Mouse (Mus musculus): Measurements from ENCODE around the gene Myoz1. TPM values are rescaled to one million over a fixed set of nuclear protein-coding genes. Genes with fewer than 3 reads are reported as not detected.

Gene Myoz1
- polyA plus RNA-seq, 1 experiment from 2014 or later, result 0.19 TPM

DNA sequence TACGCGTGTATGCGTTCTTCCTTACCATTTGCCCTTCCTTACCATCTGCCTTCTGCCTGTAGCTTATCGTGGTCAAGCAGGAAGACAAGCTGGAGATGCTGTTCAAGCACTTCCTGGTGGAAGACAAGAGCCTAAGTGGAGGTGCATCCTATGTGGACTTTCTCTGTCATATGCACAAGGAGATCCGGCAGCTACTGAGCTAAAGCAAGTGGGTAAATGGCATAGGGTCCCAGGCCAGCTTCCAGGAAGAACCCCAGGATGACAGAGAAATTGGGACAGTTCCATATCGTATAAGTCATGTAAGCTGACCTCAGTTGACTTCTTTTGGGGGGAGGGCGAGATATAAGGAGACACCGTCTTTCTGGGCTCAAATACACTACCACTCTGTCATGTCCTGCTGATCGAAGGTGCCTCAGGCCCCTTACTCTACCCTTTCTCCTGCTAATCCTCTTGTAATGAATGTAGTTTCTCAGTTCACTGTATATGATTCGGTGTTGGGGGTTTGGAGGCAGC, 37.3 kb upstream of the Myoz1 start:
- Histone ChIP-seq H3K36me3 (peaks cover 63% of the 10 kb centered on the region), H3K4me3 (no peak overlapping the region), H3K9me3 (replicated peaks) (no peaks in the 10 kb centered on the region)

DNA sequence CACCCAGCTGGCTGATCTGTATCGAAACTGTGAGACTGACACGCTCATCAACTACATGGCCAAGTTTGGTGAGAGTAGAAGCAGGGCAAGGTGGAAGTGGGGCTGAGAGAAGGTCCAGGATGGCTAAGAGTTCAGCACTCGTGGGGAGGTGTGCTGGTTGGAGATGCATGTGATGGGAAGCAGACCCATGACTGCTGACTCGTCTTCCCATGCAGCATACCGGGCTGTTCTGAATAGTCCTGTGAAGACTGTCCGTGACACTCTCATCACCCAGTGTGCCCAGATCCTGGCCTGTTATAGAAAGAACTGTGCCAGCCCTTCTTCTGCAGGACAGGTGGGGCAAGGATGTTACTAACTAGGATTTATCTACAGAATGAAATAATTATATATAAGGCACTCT, 35.4 kb upstream of the Myoz1 start:
- WGBS, result 90% methylated on average over 6 of the region's 6 CpGs
- Histone ChIP-seq H3K9me3 (replicated peaks) (no peaks in the 10 kb centered on the region), H3K27me3 (no peaks in the 10 kb centered on the region), H3K36me3 (peaks cover 76% of the 10 kb centered on the region), H3K4me1 (peaks cover 20% of the 10 kb centered on the region), H3K4me2 (replicated peaks) (no peak overlapping the region), H3K27ac (no peak overlapping the region), H3K4me3 (no peak overlapping the region), H3K9ac (no peak overlapping the region)
- no peak for ATAC-seq (ENCODE audit: low FRiP score)

More for the DNA sequence above, 37.3 kb upstream of the Myoz1 start:
- H3K9ac ChIP-seq, result no peak overlapping the region
- H3K27ac ChIP-seq, result no peak overlapping the region
- H3K4me1 ChIP-seq, result peaks cover 38% of the 10 kb centered on the region
- H3K4me2 ChIP-seq (replicated peaks), result no peak overlapping the region
- H3K27me3 ChIP-seq, result no peaks in the 10 kb centered on the region
- 94% methylated on average over 10 of the region's 10 CpGs for WGBS
- no peak for ATAC-seq (ENCODE audit: low FRiP score)

DNA sequence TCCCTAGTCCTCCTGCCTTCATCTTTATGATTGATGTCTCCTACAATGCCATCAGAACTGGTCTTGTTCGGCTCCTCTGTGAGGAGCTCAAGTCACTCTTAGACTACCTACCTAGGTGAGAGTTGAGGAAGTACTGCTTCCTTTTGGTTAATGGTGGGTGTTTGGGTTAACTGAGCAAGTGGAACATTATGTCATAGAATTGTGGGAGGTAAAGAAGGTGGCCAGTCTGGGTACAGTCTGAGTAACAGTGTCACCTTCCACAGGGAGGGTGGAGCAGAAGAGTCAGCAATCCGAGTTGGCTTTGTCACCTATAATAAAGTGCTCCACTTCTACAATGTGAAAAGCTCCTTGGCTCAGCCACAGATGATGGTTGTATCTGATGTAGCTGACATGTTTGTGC, 32.7 kb upstream of the Myoz1 start:
- Histone ChIP-seq H3K4me3 (no peak overlapping the region), H3K9me3 (replicated peaks) (no peaks in the 10 kb centered on the region), H3K27me3 (no peaks in the 10 kb centered on the region), H3K9ac (no peak overlapping the region), H3K27ac (no peak overlapping the region), H3K4me2 (replicated peaks) (no peak overlapping the region), H3K36me3 (peaks cover 99% of the 10 kb centered on the region), H3K4me1 (0 out of 2 replicates have a peak, but pooled peaks cover under 1% of the 10 kb centered on the region)
- 94% methylated on average over 2 of the region's 2 CpGs for WGBS
- ATAC-seq (ENCODE audit: low FRiP score), result no peak

DNA sequence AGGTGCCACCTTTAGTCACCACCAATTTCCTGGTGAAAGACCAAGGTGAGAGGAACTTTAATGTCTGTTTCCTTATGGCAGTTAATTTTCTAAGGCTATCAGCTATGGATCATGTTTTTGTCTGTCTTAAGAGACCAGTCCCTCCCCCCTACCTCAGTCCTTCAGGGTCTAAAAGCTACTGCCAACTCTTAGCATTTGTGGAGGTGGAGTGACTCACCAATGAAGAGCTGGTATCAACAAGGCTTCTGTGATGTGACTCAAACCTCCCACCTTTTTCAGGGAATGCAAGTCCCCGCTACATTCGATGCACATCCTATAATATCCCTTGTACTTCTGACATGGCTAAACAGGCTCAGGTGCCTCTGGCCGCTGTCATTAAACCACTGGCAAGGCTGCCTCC, 30.2 kb upstream of the Myoz1 start:
- H3K4me2 ChIP-seq (replicated peaks), result no peak overlapping the region
- H3K9me3 ChIP-seq (replicated peaks), result no peaks in the 10 kb centered on the region
- H3K4me1 ChIP-seq, result no peaks in the 10 kb centered on the region
- H3K36me3 ChIP-seq, result peaks cover 99% of the 10 kb centered on the region
- no peak for ATAC-seq (ENCODE audit: low FRiP score)
- H3K4me3 ChIP-seq, result no peak overlapping the region
- H3K27me3 ChIP-seq, result no peaks in the 10 kb centered on the region
- WGBS, result 95% methylated on average over 3 of the region's 3 CpGs
- H3K9ac ChIP-seq, result no peak overlapping the region
- no peak overlapping the region for H3K27ac ChIP-seq

DNA sequence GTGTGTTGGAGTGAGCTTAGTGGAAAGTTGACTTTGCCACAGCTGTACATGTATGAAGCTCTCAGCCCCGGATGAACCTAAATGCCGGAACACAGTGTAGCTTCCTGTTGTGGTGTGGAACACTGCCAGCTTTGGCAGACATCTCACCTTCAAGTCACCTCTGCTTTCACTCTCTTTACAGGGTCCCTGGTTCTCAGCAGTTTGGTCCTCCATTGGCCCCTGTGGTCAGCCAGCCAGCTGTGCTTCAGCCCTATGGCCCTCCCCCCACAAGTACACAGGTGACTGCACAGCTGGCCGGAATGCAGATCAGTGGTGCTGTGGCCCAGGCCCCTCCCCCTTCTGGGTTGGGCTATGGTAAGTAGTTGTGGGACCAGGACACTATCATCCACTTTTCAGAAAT, 26.2 kb upstream of the Myoz1 start:
- 82% methylated on average over 3 of the region's 3 CpGs for WGBS
- no peak for ATAC-seq (ENCODE audit: low FRiP score)
- no peak overlapping the region for H3K27ac ChIP-seq
- H3K4me3 ChIP-seq, result no peak overlapping the region
- no peaks in the 10 kb centered on the region for H3K27me3 ChIP-seq
- H3K4me1 ChIP-seq, result no peaks in the 10 kb centered on the region
- H3K36me3 ChIP-seq, result peaks cover 98% of the 10 kb centered on the region
- H3K9me3 ChIP-seq (replicated peaks), result no peaks in the 10 kb centered on the region
- H3K4me2 ChIP-seq (replicated peaks), result no peak overlapping the region
- no peak overlapping the region for H3K9ac ChIP-seq

DNA sequence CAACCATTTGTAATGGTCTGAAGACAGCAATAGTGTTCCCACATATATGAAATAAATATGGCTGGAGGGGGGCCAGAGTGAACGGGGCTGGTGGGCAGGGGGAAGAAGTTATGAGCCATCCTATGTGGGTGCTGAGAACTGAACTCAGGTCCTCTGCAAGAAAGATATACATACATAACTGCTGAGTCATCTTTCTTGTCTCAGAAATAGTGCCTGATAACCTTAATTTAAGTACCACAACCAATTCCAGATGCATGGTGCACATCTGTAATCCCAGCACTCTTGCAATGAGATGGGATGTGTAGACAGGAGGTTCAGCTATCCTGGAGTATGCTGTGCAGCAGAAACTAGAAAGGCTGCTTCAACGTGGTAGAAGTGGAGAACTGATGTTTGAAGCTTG, 25.4 kb upstream of the Myoz1 start:
- no peak for ATAC-seq (ENCODE audit: low FRiP score)
- no peak overlapping the region for H3K27ac ChIP-seq
- no peaks in the 10 kb centered on the region for H3K9me3 ChIP-seq (replicated peaks)
- no peak overlapping the region for H3K4me3 ChIP-seq
- H3K27me3 ChIP-seq, result no peaks in the 10 kb centered on the region
- H3K36me3 ChIP-seq, result peaks cover 96% of the 10 kb centered on the region
- no peak overlapping the region for H3K9ac ChIP-seq
- no peak overlapping the region for H3K4me2 ChIP-seq (replicated peaks)
- H3K4me1 ChIP-seq, result no peaks in the 10 kb centered on the region
- 96% methylated on average over 2 of the region's 2 CpGs for WGBS

DNA sequence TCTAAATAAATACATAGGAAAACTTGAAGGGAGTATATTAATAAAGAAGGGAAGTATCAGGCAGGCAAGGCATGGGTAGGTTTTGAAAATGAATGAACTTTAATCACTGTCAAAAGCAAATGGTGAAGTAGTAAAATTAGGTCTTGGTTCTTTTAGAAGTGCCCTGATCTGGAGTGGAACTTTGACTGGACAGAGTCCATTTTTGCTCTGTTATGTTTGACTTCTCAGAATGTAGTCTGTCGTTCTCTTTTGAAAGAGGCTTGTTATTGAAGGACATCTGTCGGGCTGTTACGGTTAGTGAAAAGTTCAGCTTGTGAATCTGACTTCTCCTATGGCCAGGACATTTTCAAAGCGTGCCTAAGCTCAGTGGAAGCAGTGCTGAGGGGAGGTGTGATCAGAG, 21.6 kb upstream of the Myoz1 start:
- Histone ChIP-seq H3K27me3 (no peaks in the 10 kb centered on the region), H3K36me3 (peaks cover 68% of the 10 kb centered on the region), H3K9ac (no peak overlapping the region), H3K4me1 (peaks cover 13% of the 10 kb centered on the region), H3K4me3 (no peak overlapping the region), H3K9me3 (replicated peaks) (no peaks in the 10 kb centered on the region), H3K4me2 (replicated peaks) (no peak overlapping the region), H3K27ac (no peak overlapping the region)
- WGBS, result 94% methylated on average over 4 of the region's 4 CpGs
- no peak for ATAC-seq (ENCODE audit: low FRiP score)

GRCm38 (mm10) chr14:20674064-20674833, 17.9 kb upstream of the Myoz1 start, which contains the start of gene Sec24c:
Gene Sec24c, plus strand, starts transcription at chr14:20674308.
- Histone ChIP-seq H3K4me1 (peaks cover 13% of the 10 kb centered on the region), H3K9me3 (replicated peaks) (no peaks in the 10 kb centered on the region), H3K27me3 (0 out of 2 replicates have a peak, but pooled peaks cover 3% of the 10 kb centered on the region), H3K9ac (peak within 1 kb of the TSS; percentile 86), H3K36me3 (peaks cover 32% of the 10 kb centered on the region), H3K4me2 (replicated peaks) (peak within 1 kb of the TSS; percentile 86), H3K27ac (peak within 1 kb of the TSS; percentile 89), H3K4me3 (peak within 1 kb of the TSS; percentile 73)
- 2% methylated on average over 43 of the region's 43 CpGs for WGBS
- ATAC-seq (ENCODE audit: low FRiP score), result peak; percentile 96

DNA sequence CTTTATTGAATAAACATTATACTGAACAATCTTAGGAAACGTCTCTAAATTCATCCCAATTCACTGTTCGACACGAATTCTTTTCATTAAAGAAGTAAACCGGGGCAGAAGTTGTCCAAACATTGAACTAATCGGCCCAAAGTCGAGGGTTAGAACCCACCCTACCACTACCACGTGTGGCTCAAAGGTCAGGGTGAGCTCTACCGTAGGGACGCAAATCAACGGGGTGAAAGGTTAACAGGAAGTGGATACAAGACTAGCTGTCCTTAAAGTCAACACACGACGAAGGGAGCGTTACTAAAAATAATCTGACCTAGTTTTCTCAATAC, 17.4 kb upstream of the Myoz1 start:
- H3K36me3 ChIP-seq, result peaks cover 27% of the 10 kb centered on the region
- H3K9me3 ChIP-seq (replicated peaks), result no peaks in the 10 kb centered on the region
- peak; percentile 82 for ATAC-seq (ENCODE audit: low FRiP score)
- WGBS, result 12% methylated on average over 13 of the region's 13 CpGs
- H3K9ac ChIP-seq, result 0 out of 2 replicates have a peak overlapping the region, but pooled peaks have one; percentile 23
- H3K4me1 ChIP-seq, result peaks cover 13% of the 10 kb centered on the region
- peak overlapping the region; percentile 86 for H3K4me2 ChIP-seq (replicated peaks)
- H3K4me3 ChIP-seq, result peak overlapping the region; percentile 73
- H3K27ac ChIP-seq, result peak overlapping the region; percentile 74
- H3K27me3 ChIP-seq, result 0 out of 2 replicates have a peak, but pooled peaks cover 8% of the 10 kb centered on the region

GRCm38 (mm10) chr14:20672990-20673389, 16.6 kb upstream of the Myoz1 start:
- Histone ChIP-seq H3K9ac (no peak overlapping the region), H3K27me3 (peaks cover 14% of the 10 kb centered on the region; the same call in 1 of the 2 replicates), H3K4me1 (peaks cover 13% of the 10 kb centered on the region), H3K36me3 (peaks cover 20% of the 10 kb centered on the region), H3K4me2 (replicated peaks) (no peak overlapping the region), H3K9me3 (replicated peaks) (no peaks in the 10 kb centered on the region), H3K4me3 (no peak overlapping the region), H3K27ac (no peak overlapping the region)
- no peak for ATAC-seq (ENCODE audit: low FRiP score)
- WGBS, result 90% methylated on average over 2 of the region's 2 CpGs

DNA sequence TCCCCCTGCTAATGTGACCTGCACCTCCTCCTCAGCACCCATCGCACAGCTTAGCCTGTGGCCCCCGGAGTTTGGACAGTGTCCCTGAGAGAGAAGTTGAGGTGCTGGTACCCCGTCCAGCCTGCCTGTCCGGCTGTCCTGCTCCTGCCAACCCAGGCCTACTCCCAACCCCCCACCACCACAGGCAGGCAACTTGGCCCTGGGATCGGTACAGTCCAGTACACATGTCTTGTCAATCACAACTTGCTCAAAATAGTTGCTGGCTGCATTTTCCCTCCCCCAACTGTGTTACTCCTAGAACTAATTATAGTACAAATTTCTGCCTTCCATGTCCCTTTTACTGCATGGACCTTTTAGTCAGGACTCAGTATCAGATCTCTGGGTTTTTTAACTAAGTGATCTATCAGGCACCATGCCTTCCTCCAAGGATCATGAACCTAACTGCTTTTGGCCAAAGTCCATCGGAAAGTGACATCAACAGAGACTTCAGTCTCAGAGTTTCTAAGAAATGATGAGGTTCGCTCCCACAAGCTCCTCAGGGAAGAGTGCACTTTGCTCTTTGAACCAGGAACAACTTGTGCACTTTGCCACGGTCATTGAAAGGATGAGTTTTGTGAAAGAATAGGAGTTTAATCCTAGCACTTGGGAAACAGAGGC, 11.9 kb upstream of the Myoz1 start, which contains the start of gene Synpo2l:
Gene Synpo2l (minus strand): TSS at position 201 of the 657 bp plus-strand sequence.
- H3K36me3 ChIP-seq, result no peaks in the 10 kb centered on the region
- ATAC-seq (ENCODE audit: low FRiP score), result no peak
- H3K4me1 ChIP-seq, result peaks cover 2% of the 10 kb centered on the region; the same call in 1 of the 2 replicates
- H3K4me2 ChIP-seq (replicated peaks), result no peak within 1 kb of the TSS
- peaks cover 35% of the 10 kb centered on the region for H3K27me3 ChIP-seq
- H3K9ac ChIP-seq, result no peak within 1 kb of the TSS
- no peaks in the 10 kb centered on the region for H3K9me3 ChIP-seq (replicated peaks)
- no peak within 1 kb of the TSS for H3K27ac ChIP-seq
- WGBS, result 84% methylated on average over 8 of the region's 8 CpGs
- H3K4me3 ChIP-seq, result no peak within 1 kb of the TSS

GRCm38 (mm10) chr14:20667469-20667868, 11.1 kb upstream of the Myoz1 start:
- Histone ChIP-seq H3K9me3 (replicated peaks) (no peaks in the 10 kb centered on the region), H3K4me3 (no peak overlapping the region), H3K4me2 (replicated peaks) (no peak overlapping the region), H3K4me1 (peaks cover 2% of the 10 kb centered on the region; the same call in 1 of the 2 replicates), H3K27ac (no peak overlapping the region), H3K9ac (no peak overlapping the region), H3K27me3 (peaks cover 43% of the 10 kb centered on the region), H3K36me3 (no peaks in the 10 kb centered on the region)
- 64% methylated on average over 1 of the region's 1 CpGs for WGBS
- no peak for ATAC-seq (ENCODE audit: low FRiP score)
